In the genomic region with DNA sequence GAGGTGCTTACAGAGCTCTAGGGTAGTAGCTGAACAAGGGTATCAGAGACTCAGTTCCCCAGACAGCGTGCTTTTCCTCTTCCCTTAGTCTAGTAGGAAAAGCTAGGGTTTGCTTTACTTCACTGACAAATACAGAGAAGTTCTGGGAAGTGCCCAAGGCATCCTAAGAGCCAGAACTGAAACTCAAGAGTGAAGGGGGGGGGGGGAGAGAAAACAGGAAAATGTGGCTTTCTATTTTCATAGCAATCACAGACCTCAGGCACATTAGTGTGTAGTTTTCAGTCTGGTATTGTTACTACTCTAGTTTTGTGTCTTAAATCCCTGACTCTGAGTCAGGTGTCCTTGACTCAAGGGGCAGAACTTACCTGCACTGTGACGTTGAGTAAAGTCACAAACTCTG, we compare ENCODE assay signal across 25 mouse cellular contexts. TPM values are rescaled to one million over a fixed set of nuclear protein-coding genes. Genes with fewer than 3 reads are reported as not detected.
DNase-seq lines count a peak whose midpoint lies in the region; ATAC-seq and TF ChIP-seq lines count a peak whose summit lies in the region.
"Had no signal": no experiment of that assay in that cellular context is flagged by ENCODE, and none has a peak within 500 bp of the region (broad histone marks: within the 10 kb centered on the region; RNA-seq: fewer than 3 reads in every experiment).

No protein-coding gene starts in this region.

- H3K4me3 ChIP-seq in bone marrow macrophage, adult 2 months (ENCODE audit: insufficient read depth, low read length): peak overlapping the region; percentile 39
- no peak overlapping the region for H3K4me3 ChIP-seq in macrophage (ENCODE audit: inconsistent target)
- H3K4me3 ChIP-seq: forebrain, embryonic 10.5 days; forebrain, embryonic 13.5 days; heart, adult 2 months; heart, embryonic 10.5 days; heart, embryonic 13.5 days; hindbrain, embryonic 10.5 days; hindbrain, embryonic 13.5 days had no signal

- 26% methylated on average over 2 of the region's 2 CpGs for WGBS in macrophage (ENCODE audit: missing documents)

- DNase-seq in 3T3-L1 (ENCODE audit: low read depth, low spot score): peak; percentile 24
- DNase-seq in cerebellum, postnatal 36 days: no peak
- DNase-seq in right cerebral cortex, postnatal 25 days: no peak
- no peak for DNase-seq in thymus, postnatal 14 days
- DNase-seq in urinary bladder, postnatal 14 days (ENCODE audit: low spot score): no peak
- DNase-seq: adrenal gland, adult 2 months; gastrocnemius, postnatal 10 days; gastrocnemius, postnatal 36 days had no signal

- peaks cover 10% of the 10 kb centered on the region for H3K4me1 ChIP-seq in bone marrow macrophage, adult 2 months (ENCODE audit: control insufficient read depth, insufficient read depth, low read length)
- H3K4me1 ChIP-seq: forebrain, embryonic 10.5 days; forebrain, embryonic 13.5 days; hindbrain, embryonic 10.5 days; hindbrain, embryonic 13.5 days had no signal

- no peaks in the 10 kb centered on the region for H3K36me3 ChIP-seq in macrophage (ENCODE audit: inconsistent target)
- H3K36me3 ChIP-seq: forebrain, embryonic 10.5 days; heart, embryonic 10.5 days; heart, embryonic 13.5 days; hindbrain, embryonic 10.5 days; hindbrain, embryonic 13.5 days had no signal

- TF ChIP-seq POLR2A in bone marrow macrophage, adult 2 months (IDR thresholded peaks at IDR 0.05; ENCODE audit: borderline replicate concordance, low read depth, low read length): no peak

- no peak for TF ChIP-seq CTCF in bone marrow macrophage, adult 2 months (IDR thresholded peaks at IDR 0.05; ENCODE audit: low read depth, low read length)

- H3K79me2 ChIP-seq in macrophage (ENCODE audit: inconsistent target): no peaks in the 10 kb centered on the region

- H3K27ac ChIP-seq in bone marrow macrophage, adult 2 months (ENCODE audit: insufficient read depth, low read depth, low read length): peak overlapping the region; percentile 79
- H3K27ac ChIP-seq in macrophage: peak overlapping the region; percentile 22; the same call in 1 of the 2 replicates
- H3K27ac ChIP-seq: forebrain, embryonic 10.5 days; forebrain, embryonic 13.5 days; heart, adult 2 months; hindbrain, embryonic 10.5 days; hindbrain, embryonic 13.5 days had no signal

- ATAC-seq in granulocyte monocyte progenitor cell, adult 5-6 weeks (replicated peaks; ENCODE audit: poor library complexity, severe bottlenecking): peak; percentile 62
- ATAC-seq: CD4-positive, CD25-positive, alpha-beta regulatory T cell, adult 4 months; inflammation-experienced regulatory T-cells, adult 6 months had no signal

RNA-seq across cellular contexts. Expression of gene Cfap161, which starts 7.3 kb away (rescaled TPM):
- polyA plus RNA-seq in bone marrow macrophage, adult 2 months (2012; ENCODE audit: insufficient read depth, insufficient read length, missing spikeins): not detected in 2 replicates
- total RNA-seq in granulocyte monocyte progenitor cell, adult 5-6 weeks (2014; fragmentation: Nextera tagmentation): not detected in 2 replicates
- not detected in 2 replicates for total RNA-seq in granulocyte monocyte progenitor cell, adult 5-6 weeks (2017)
- total RNA-seq in macrophage (2018; cell fraction: chromatin; rRNA removed): 10 to 100 TPM in 1 of 26 experiments, 1 to 10 TPM in 18, under 1 TPM in 1, not detected in 6; 0.63 to 10.9 (median 4.7) TPM
- 1 to 10 TPM in 3 of 26 experiments, under 1 TPM in 14, not detected in 9; 0.10 to 1.3 (median 0.48) TPM for total RNA-seq in macrophage (2018; cell fraction: cytosol; rRNA removed)
- total RNA-seq in macrophage (2018; cell fraction: nucleus; rRNA removed): 1 to 10 TPM in 14 of 26 experiments, under 1 TPM in 2, not detected in 10; 0.39 to 9.7 (median 4.7) TPM
- polyA plus RNA-seq in macrophage (2018): 0.33 to 1.3 TPM (median 0.84 TPM) in 3 replicates
- total RNA-seq: adrenal gland, postnatal 14 days; gastrocnemius, adult 18-20 months; gastrocnemius, postnatal 10 days; gastrocnemius, postnatal 36 days; heart, adult 2 months; heart, postnatal 25 days; MEL had no signal
- polyA plus RNA-seq: adrenal gland, adult 2 months; C2C12; CD4-positive, CD25-positive, alpha-beta regulatory T cell, adult 4 months; forebrain, embryonic 10.5 days; inflammation-experienced regulatory T-cells, adult 6 months had no signal

RNA-seq across cellular contexts. Expression of gene Il16, which starts 56.5 kb away (rescaled TPM):
- polyA plus RNA-seq in bone marrow macrophage, adult 2 months (2012; ENCODE audit: insufficient read depth, insufficient read length, missing spikeins): 47.9 and 48.7 TPM in 2 replicates
- total RNA-seq in granulocyte monocyte progenitor cell, adult 5-6 weeks (2014; fragmentation: Nextera tagmentation): 43.0 and 52.2 TPM in 2 replicates
- total RNA-seq in granulocyte monocyte progenitor cell, adult 5-6 weeks (2017): 66.4 and 71.5 TPM in 2 replicates
- 10 to 100 TPM in 8 of 26 experiments, 1 to 10 TPM in 14, under 1 TPM in 4; 0.75 to 28.2 (median 3.7) TPM for total RNA-seq in macrophage (2018; cell fraction: chromatin; rRNA removed)
- total RNA-seq in macrophage (2018; cell fraction: cytosol; rRNA removed): 10 to 100 TPM in 11 of 26 experiments, 1 to 10 TPM in 15; 2.0 to 24.5 (median 8.1) TPM
- total RNA-seq in macrophage (2018; cell fraction: nucleus; rRNA removed): 10 to 100 TPM in 9 of 26 experiments, 1 to 10 TPM in 17; 1.5 to 37.2 (median 5.4) TPM
- 5.7 to 25.3 TPM (median 16.3 TPM) in 3 replicates for polyA plus RNA-seq in macrophage (2018)
- polyA plus RNA-seq: C2C12 had no signal
